Mouse (Mus musculus): ENCODE measurements around the gene Rin2. TPM values are rescaled to one million over a fixed set of nuclear protein-coding genes. Genes with fewer than 3 reads are reported as not detected.
"Not testable (repeated sequence)": the region's sequence is repeated elsewhere in the genome, so short reads cannot be mapped to it uniquely, and the experiment has no call there.

The Rin2 gene
- polyA plus RNA-seq, 1 experiment: 8.2 TPM

DNA sequence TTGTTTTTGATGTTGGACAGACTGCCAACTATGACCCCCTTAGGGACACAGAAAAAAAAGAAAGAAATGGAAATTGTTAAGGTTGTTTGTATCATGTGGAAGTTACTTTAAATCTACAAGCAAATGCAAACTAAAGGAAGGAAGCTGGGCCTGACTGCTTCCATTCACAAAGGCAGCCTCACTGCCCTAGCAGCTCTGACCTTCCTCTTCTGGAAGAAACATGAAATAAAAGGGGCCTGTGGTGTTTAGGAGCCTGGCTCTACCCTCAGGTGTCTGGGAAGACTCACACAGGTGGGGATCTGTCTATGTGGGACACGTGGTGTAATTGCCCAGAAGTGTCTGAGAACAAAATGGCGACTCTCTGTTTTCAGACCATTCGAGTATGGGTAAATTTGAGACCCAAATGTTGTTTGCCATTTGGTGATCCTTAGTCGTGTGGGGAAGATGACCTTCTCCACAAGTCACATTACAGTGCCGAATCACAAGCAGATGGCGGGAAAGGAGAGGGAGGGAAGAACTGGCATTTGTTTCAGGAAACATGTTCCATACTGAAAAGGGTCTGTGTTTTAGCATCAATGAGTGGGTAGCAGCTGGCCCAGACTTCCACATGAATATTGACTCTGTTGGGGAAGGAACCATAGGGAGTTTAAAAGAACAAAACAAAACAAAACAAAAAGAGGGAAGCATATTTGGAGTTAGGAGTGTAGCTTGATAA, 213.9 kb downstream of the Rin2 start:
- H3K27ac ChIP-seq (ENCODE audit: insufficient read depth, low read length): no peak overlapping the region

DNA sequence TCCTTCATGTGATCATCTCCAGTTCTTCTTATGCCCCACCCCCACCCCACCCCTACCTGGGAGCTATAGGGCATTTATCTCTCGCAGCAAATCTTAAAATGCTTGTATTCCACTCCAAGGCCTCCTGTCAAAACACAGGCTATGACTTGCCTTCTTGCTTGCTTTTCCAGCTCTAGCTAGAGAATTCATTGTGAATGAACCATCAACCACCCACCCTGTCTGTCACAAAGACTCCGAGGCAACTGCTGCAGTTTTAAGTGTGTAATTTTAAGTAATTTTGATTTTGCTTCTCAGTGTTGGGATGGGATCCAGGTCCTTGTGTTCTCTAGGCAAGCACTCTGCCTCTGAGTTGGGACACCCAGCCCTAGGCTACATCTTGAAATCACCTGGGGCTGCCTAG, 215.6 kb downstream of the Rin2 start:
- no peaks in the 10 kb centered on the region for H3K9me3 ChIP-seq (replicated peaks; ENCODE audit: control insufficient read depth, insufficient read depth, low read length, poor library complexity, severe bottlenecking)
- H3K27ac ChIP-seq (ENCODE audit: insufficient read depth, low read length): no peak overlapping the region
- H3K4me3 ChIP-seq (ENCODE audit: low read depth, low read length): no peak overlapping the region
- no peaks in the 10 kb centered on the region for H3K36me3 ChIP-seq (ENCODE audit: control insufficient read depth, insufficient read depth, low read length, poor library complexity, severe bottlenecking)
- no peaks in the 10 kb centered on the region for H3K27me3 ChIP-seq (ENCODE audit: control insufficient read depth, insufficient read depth, low read length, poor library complexity, severe bottlenecking)
- H3K9ac ChIP-seq (ENCODE audit: low read depth, poor library complexity, severe bottlenecking): no peak overlapping the region
- no peaks in the 10 kb centered on the region for H3K4me1 ChIP-seq (ENCODE audit: control insufficient read depth, insufficient read depth, low read length)
- TF ChIP-seq POLR2A (IDR thresholded peaks at IDR 0.05; ENCODE audit: insufficient read depth, low read length): no peak
- no peak for TF ChIP-seq EP300 (IDR thresholded peaks at IDR 0.05; ENCODE audit: insufficient read depth, low read depth, low read length)
- no peak for TF ChIP-seq CTCF (IDR thresholded peaks at IDR 0.05; ENCODE audit: low read depth, low read length)

More for the DNA sequence above, 213.9 kb downstream of the Rin2 start:
- Histone ChIP-seq H3K36me3 (ENCODE audit: control insufficient read depth, insufficient read depth, low read length, poor library complexity, severe bottlenecking) (no peaks in the 10 kb centered on the region), H3K9me3 (replicated peaks; ENCODE audit: control insufficient read depth, insufficient read depth, low read length, poor library complexity, severe bottlenecking) (no peaks in the 10 kb centered on the region), H3K4me3 (ENCODE audit: low read depth, low read length) (no peak overlapping the region), H3K9ac (ENCODE audit: low read depth, poor library complexity, severe bottlenecking) (no peak overlapping the region), H3K4me1 (ENCODE audit: control insufficient read depth, insufficient read depth, low read length) (no peaks in the 10 kb centered on the region), H3K27me3 (ENCODE audit: control insufficient read depth, insufficient read depth, low read length, poor library complexity, severe bottlenecking) (no peaks in the 10 kb centered on the region)
- TF ChIP-seq EP300 (IDR thresholded peaks at IDR 0.05; ENCODE audit: insufficient read depth, low read depth, low read length) (no peak), POLR2A (IDR thresholded peaks at IDR 0.05; ENCODE audit: insufficient read depth, low read length) (no peak), CTCF (IDR thresholded peaks at IDR 0.05; ENCODE audit: low read depth, low read length) (no peak)

- Histone ChIP-seq H3K9me3 (replicated peaks; ENCODE audit: control insufficient read depth, insufficient read depth, low read length, poor library complexity, severe bottlenecking) (no peaks in the 10 kb centered on the region), H3K27me3 (ENCODE audit: control insufficient read depth, insufficient read depth, low read length, poor library complexity, severe bottlenecking) (no peaks in the 10 kb centered on the region), H3K4me1 (ENCODE audit: control insufficient read depth, insufficient read depth, low read length) (no peaks in the 10 kb centered on the region), H3K27ac (ENCODE audit: insufficient read depth, low read length) (no peak overlapping the region), H3K9ac (ENCODE audit: low read depth, poor library complexity, severe bottlenecking) (no peak overlapping the region), H3K4me3 (ENCODE audit: low read depth, low read length) (no peak overlapping the region), H3K36me3 (ENCODE audit: control insufficient read depth, insufficient read depth, low read length, poor library complexity, severe bottlenecking) (no peaks in the 10 kb centered on the region)
- TF ChIP-seq EP300 (IDR thresholded peaks at IDR 0.05; ENCODE audit: insufficient read depth, low read depth, low read length): no peak
Measured at GRCm38 (mm10) chr2:145893756-145894155, 218.7 kb downstream of the Rin2 start.

GRCm38 (mm10) chr2:145898106-145898505, 223.1 kb downstream of the Rin2 start:
- Histone ChIP-seq H3K9me3 (replicated peaks; ENCODE audit: control insufficient read depth, insufficient read depth, low read length, poor library complexity, severe bottlenecking) (no peaks in the 10 kb centered on the region), H3K27me3 (ENCODE audit: control insufficient read depth, insufficient read depth, low read length, poor library complexity, severe bottlenecking) (no peaks in the 10 kb centered on the region), H3K36me3 (ENCODE audit: control insufficient read depth, insufficient read depth, low read length, poor library complexity, severe bottlenecking) (no peaks in the 10 kb centered on the region), H3K9ac (ENCODE audit: low read depth, poor library complexity, severe bottlenecking) (no peak overlapping the region), H3K4me1 (ENCODE audit: control insufficient read depth, insufficient read depth, low read length) (no peaks in the 10 kb centered on the region), H3K27ac (ENCODE audit: insufficient read depth, low read length) (no peak overlapping the region), H3K4me3 (ENCODE audit: low read depth, low read length) (no peak overlapping the region)
- TF ChIP-seq POLR2A (IDR thresholded peaks at IDR 0.05; ENCODE audit: insufficient read depth, low read length): no peak
- no peak for TF ChIP-seq EP300 (IDR thresholded peaks at IDR 0.05; ENCODE audit: insufficient read depth, low read depth, low read length)
- TF ChIP-seq CTCF (IDR thresholded peaks at IDR 0.05; ENCODE audit: low read depth, low read length): no peak

DNA sequence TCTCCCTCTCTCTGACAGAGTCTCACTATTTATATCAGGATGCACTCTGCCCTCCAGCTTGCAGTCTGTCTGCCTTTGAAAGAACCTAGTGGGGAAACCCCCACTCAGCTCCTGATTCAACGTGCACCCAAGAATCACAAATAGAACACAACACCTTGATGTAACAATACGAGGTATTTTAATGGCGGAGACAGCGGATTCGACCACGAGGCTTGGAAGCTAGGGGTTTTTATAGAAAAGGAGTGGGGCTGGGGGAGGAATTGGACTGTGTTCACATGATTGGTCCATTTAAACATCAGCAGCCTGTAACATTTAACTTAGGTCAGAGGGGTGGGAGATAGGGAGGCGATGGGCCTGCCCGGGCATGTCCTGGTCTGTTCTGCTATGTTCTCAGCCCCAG, 225.3 kb downstream of the Rin2 start:
- H3K27me3 ChIP-seq (ENCODE audit: control insufficient read depth, insufficient read depth, low read length, poor library complexity, severe bottlenecking); H3K4me1 ChIP-seq (ENCODE audit: control insufficient read depth, insufficient read depth, low read length); H3K36me3 ChIP-seq (ENCODE audit: control insufficient read depth, insufficient read depth, low read length, poor library complexity, severe bottlenecking); H3K9me3 ChIP-seq (replicated peaks; ENCODE audit: control insufficient read depth, insufficient read depth, low read length, poor library complexity, severe bottlenecking): not testable (repeated sequence)
- Histone ChIP-seq H3K4me3 (ENCODE audit: low read depth, low read length) (peak overlapping the region; percentile 6; the same call in 1 of the 2 replicates), H3K9ac (ENCODE audit: low read depth, poor library complexity, severe bottlenecking) (peak overlapping the region; percentile 21), H3K27ac (ENCODE audit: insufficient read depth, low read length) (peak overlapping the region; percentile 67)

DNA sequence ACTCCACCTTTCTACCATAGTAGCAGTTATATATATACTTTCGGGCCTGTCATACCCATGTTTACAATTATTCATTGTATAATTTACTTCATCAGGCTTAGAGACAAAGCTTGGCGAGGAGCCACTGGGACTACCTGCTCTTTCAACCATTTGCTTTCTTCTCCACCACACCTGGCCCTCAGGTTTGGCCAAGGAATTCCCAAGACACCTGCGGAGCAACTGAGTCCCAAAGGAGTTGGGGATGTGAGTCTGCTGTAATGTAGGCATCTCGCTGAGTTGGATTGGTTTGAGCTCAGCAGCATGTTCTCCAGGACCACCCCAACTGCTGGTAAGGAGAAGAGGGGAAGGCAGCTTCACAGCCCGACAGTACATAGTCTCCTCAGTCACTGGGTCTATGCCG, 226.8 kb downstream of the Rin2 start, which contains the start of gene Naa20:
Naa20 (plus strand) TSS at position 239 of the 400 bp plus-strand sequence.
- no peaks in the 10 kb centered on the region for H3K9me3 ChIP-seq (replicated peaks; ENCODE audit: control insufficient read depth, insufficient read depth, low read length, poor library complexity, severe bottlenecking)
- H3K36me3 ChIP-seq (ENCODE audit: control insufficient read depth, insufficient read depth, low read length, poor library complexity, severe bottlenecking): peaks cover 7% of the 10 kb centered on the region
- H3K4me1 ChIP-seq (ENCODE audit: control insufficient read depth, insufficient read depth, low read length): no peaks in the 10 kb centered on the region
- H3K4me3 ChIP-seq (ENCODE audit: low read depth, low read length): no peak within 1 kb of the TSS
- no peaks in the 10 kb centered on the region for H3K27me3 ChIP-seq (ENCODE audit: control insufficient read depth, insufficient read depth, low read length, poor library complexity, severe bottlenecking)
- TF ChIP-seq CTCF (IDR thresholded peaks at IDR 0.05; ENCODE audit: low read depth, low read length) (no peak), POLR2A (IDR thresholded peaks at IDR 0.05; ENCODE audit: insufficient read depth, low read length) (no peak), EP300 (IDR thresholded peaks at IDR 0.05; ENCODE audit: insufficient read depth, low read depth, low read length) (no peak)
- H3K9ac ChIP-seq (ENCODE audit: low read depth, poor library complexity, severe bottlenecking): no peak within 1 kb of the TSS
- H3K27ac ChIP-seq (ENCODE audit: insufficient read depth, low read length): no peak within 1 kb of the TSS; the same call in 1 of the 2 replicates

Measured in ES-Bruce4 (cell line).